Mouse (Mus musculus): ENCODE measurements at regions not wholly inside any gene's neighbourhood (a gene's known extent, or its start where the extent isn't known, plus 50 kb on each side); places are given as distances from the start of the nearest gene placed in this dataset.

DNA sequence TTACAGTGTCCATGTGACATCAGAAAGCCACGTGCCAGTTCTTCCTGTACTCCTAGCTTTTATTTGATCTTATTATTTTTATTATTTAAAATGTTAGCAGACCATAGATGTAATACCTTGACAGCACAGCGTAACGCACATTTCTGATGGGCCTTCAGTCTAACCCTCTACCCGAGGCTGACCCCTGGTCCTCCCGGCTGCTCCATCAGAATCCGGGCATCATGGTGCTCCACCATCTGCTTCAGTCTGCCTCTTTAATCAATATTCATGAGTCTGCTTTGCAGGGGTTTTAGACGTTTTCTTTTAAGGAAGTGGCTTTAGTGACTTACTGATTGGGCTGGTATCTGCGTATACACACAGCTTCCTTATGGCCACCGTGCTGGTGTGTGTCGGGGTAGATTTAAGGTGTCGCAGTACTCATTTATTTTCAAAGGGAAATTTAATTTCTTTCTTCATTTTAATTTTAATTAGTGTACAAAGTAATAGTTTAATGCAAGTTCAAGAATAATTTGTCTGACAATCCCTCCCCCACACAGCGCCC, 265.2 kb upstream of the Sox2 start:
- no peak for DNase-seq (ENCODE audit: low spot score in 2 of 2)

DNA sequence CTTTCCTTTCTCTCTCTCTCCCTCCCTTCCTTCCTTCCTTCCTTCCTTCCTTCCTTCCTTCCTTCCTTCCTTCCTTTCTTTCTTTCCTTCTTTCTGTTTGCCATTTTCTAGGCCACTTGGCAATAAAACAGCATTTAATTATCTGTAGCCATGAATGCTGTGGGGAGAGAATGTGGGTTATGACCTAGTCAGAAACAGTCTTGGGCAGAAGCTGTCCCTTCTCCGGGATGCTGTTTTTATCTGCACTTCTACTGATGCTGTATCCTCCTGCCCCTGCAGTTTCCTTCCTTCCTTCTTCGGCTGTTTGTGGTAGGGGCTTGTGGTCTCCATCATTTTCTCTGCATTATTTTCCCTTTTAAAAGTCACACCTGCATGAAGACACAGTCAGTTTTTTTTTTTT, 272.3 kb upstream of the Sox2 start:
- DNase-seq (ENCODE audit: low spot score in 2 of 2), result no peak

GRCm38 (mm10) chr3:34377329-34377728, 272.9 kb upstream of the Sox2 start:
- DNase-seq (ENCODE audit: low spot score in 2 of 2), result no peak

GRCm38 (mm10) chr3:34371418-34371817, 278.8 kb upstream of the Sox2 start:
- DNase-seq (ENCODE audit: low spot score in 2 of 2), result no peak

GRCm38 (mm10) chr3:34338100-34338499, 257.0 kb upstream of the Dnajc19 start:
- DNase-seq (ENCODE audit: low spot score in 2 of 2), result no peak

- no peak for DNase-seq (ENCODE audit: low spot score in 2 of 2)
Measured at GRCm38 (mm10) chr3:34333555-34333954, 252.4 kb upstream of the Dnajc19 start.

DNA sequence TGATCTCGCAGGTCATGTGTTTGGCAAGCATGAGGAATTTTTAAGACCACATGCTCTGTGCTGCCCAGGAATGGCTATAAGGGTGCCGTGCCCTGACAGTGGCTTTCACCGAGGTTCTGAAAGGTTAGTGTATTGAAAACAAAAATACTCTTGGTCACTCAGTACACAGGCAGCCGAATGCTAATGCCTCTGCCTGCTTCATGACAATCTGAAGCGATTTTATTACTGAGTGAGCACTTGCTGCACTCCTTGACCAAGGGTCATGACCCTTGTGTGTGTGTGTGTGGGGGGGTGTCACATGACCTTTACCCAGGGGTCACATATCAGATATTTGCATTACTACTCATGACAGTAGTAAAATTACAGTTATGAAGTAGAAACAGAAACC, 250.8 kb upstream of the Dnajc19 start:
- DNase-seq (ENCODE audit: low spot score in 2 of 2), result no peak

GRCm38 (mm10) chr3:34330970-34331888, 250.1 kb upstream of the Dnajc19 start:
- DNase-seq (ENCODE audit: low spot score in 2 of 2), result no peak

GRCm38 (mm10) chr3:34328865-34329264, 247.7 kb upstream of the Dnajc19 start:
- peak in 1 of 2 experiments; percentile 59 for DNase-seq (ENCODE audit: low spot score in 2 of 2)

DNA sequence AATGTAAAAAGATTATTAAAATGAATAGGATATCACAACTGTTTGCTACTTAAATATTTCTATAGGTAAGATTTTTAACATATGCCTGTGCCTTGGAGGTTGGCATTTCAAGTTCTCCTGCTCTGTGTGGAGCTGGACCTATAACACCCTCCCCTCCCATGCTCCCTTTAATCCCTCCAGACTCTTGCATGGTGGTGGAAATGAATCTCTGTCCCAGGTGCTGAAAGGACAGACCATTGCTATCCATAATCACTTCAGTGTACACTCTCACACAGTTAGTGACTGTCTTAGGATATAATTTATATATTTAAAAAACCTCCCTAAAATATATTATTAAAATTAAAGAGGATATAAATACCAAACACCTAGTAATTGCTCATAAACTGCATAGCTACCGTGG, 244.5 kb upstream of the Dnajc19 start:
- no peak for DNase-seq (ENCODE audit: low spot score in 2 of 2)

GRCm38 (mm10) chr3:34322527-34323210, 241.5 kb upstream of the Dnajc19 start:
- DNase-seq (ENCODE audit: low spot score in 2 of 2), result peak in 1 of 2 experiments; percentile 27

GRCm38 (mm10) chr3:34314798-34315197, 233.7 kb upstream of the Dnajc19 start:
- DNase-seq (ENCODE audit: low spot score in 2 of 2), result no peak

DNA sequence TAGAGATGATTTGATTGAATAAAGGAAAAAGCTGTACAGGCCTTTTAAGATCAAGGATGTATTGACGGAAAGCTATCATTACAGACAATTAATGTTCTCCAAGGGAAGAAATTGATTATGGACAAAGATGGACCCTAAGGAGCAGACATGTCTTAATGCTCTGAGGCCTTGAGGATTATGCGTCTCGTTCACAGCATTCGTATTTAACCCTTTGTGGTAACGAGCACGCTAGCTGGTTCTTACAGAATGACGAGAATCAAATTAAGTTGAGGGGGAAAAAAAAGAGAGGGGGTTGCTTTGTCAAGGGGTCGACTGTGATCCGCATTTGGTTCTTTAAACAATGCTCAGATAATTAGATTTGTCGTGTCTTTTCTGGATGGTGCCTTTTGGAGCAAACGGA, 233.3 kb upstream of the Dnajc19 start:
- DNase-seq (ENCODE audit: low spot score in 2 of 2), result no peak

- no peak for DNase-seq (ENCODE audit: low spot score in 2 of 2)
Measured at GRCm38 (mm10) chr3:34311944-34312343, 230.8 kb upstream of the Dnajc19 start.

DNA sequence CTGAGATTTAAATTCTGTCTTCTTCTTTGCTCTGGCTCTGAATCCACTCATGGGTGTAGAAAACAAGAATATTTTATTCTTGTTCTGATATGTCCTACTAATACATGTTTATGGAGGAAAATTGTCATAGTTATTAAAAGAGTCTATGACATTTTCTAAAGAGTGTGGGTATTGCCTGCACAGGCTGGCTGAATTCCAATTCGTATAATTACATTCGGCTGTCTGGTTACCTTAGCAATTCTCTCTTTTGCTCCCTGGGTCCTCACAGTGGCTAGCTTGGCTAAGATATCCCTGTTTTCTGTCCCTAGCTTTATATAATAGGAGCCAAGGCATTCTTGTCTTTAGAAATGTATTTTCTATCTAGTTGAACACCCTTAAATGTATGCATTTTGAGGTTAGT, 218.5 kb upstream of the Dnajc19 start:
- DNase-seq (ENCODE audit: low spot score in 2 of 2), result no peak

GRCm38 (mm10) chr3:34287836-34288235, 206.7 kb upstream of the Dnajc19 start:
- DNase-seq (ENCODE audit: low spot score in 2 of 2), result no peak

DNA sequence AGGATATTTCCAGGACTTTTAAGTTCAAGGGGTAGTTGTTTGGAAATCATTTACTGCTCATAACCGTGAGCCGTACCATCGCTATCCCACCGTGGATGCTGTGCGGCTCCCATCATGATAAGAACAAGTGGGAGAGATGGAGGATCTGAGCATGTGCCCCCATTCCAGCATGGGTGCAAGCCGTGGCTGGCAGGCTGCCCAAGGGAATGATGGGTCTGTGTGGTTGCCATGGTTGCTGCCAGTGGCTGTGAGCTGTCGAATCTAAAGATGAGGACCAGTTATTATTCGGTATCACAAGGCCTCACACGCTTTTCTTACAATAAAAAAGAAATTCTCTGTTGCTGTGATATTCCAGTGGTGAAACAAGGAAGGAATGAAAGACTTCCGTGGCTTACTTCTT, 189.0 kb upstream of the Dnajc19 start:
- peak in 1 of 2 experiments; percentile 42 for DNase-seq (ENCODE audit: low spot score in 2 of 2)

DNA sequence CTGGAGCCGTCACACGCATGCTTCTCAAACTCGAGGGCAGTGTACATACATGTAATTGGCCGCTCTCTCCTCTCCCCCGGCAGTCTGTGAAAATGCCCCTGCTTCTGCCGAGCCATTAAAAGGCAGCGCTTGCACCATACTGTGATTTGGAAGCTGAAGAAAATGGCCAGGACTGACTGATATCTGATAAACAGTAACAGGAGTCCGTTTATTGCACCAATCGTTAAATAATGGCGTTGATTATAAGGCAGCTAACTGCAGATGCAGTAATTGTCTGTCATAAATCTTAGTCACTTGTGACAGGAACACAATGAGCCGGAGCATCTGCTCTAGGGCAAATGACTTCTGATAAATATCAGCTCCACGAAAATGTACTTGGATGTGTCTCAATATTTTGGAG, 185.3 kb upstream of the Dnajc19 start:
- DNase-seq (ENCODE audit: low spot score in 2 of 2), result no peak

GRCm38 (mm10) chr3:34264811-34265210, 183.7 kb upstream of the Dnajc19 start:
- no peak for DNase-seq (ENCODE audit: low spot score in 2 of 2)

DNA sequence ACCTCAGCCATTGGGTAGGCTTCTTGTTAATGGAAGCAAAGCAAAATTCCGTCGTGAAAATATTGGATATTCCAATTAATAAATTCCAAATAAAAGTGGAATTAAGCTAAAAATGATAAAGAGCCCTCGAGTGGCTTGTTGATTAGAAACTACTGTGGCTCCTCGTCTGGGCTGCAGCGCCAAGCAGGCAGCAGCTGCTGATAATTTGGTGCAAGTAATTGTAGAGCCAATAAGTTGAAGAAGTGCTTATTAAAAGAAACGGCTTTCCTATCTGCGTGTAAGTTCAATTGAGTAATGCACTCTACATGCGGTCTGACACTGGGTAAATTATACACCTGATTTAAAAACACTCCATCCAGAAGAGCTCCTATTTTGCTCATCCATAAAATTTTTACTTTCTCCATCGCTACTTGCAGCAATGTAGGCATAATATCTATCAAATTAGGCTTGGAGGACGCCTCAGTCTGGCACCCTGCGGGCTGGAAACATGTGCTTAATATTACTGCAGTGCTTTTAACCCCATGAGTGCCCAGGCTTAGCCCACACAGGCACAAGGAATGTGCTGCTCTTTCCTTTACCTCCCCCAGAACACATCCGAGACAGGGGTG, 171.7 kb upstream of the Dnajc19 start:
- DNase-seq (ENCODE audit: low spot score in 2 of 2), result no peak

DNA sequence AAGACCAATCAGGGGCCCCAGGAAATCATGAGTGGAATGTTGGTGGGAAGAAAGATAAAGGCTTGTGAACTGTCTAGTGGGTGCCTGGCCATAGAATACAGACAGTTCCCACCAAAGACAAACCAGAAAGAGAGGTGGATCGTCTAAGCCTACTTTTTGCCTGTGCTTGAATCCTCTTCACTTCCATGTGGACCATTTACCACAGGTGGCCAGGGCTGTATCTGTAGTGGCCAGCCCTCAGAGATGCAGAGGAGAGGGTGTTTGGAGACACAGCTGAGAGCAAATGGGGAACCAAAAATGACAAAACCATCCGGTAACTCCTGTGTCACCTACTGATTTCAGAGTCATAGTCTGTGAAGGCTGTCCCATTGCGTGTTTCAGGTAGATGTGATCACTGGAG, 161.0 kb upstream of the Dnajc19 start:
- DNase-seq (ENCODE audit: low spot score in 2 of 2), result no peak

- DNase-seq (ENCODE audit: low spot score in 2 of 2), result no peak
Measured at GRCm38 (mm10) chr3:34239978-34240377, 158.9 kb upstream of the Dnajc19 start.

All from cerebellum, postnatal 4 days (tissue).